Mouse (Mus musculus): ENCODE results near the gene Gm9008. TPM values are rescaled to one million over a fixed set of nuclear protein-coding genes. Genes with fewer than 3 reads are reported as not detected.
"Not testable (repeated sequence)": the region's sequence is repeated elsewhere in the genome, so short reads cannot be mapped to it uniquely, and the experiment has no call there.

Gene Gm9008
- total and polyA plus RNA-seq, 3 experiments: not detected

DNA sequence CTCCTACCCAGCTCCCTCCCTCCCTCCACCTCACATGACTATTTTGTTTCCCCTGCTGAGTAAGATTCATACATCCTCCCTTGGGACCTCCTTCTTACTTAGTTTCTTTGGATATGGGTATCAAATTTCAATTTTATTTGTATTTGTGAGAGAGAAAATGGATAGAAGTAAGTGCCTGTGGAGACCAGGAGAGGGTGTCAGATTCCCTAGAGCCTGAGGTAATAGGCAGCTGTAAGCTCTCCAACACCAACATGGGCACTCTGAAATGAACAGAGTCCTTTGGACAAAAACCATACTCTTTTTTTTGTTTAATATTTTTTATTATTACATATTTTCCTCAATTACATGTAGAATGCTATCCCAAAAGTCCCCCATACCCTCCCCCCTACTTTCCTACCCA lies 12.6 kb upstream of the Gm9008 start:
- no peak overlapping the region for H3K4me2 ChIP-seq (ENCODE audit: insufficient read depth, low read depth, poor library complexity, severe bottlenecking)
- no peaks in the 10 kb centered on the region for H3K27me3 ChIP-seq (replicated peaks)
- H3K36me3 ChIP-seq (replicated peaks in 1 of 2; ENCODE audit: control insufficient read depth in 1 of 2, insufficient read depth in 1 of 2, low read length in 1 of 2): no peaks in the 10 kb centered on the region
- no peak for DNase-seq (ENCODE audit: extremely low read depth)
- no peaks in the 10 kb centered on the region for H3K79me2 ChIP-seq (replicated peaks; ENCODE audit: control insufficient read depth, extremely low read depth, insufficient read depth, poor library complexity, severe bottlenecking)
- H3K4me1 ChIP-seq (ENCODE audit: control insufficient read depth in 1 of 2, insufficient read depth in 2 of 2): no peaks in the 10 kb centered on the region
- no peak overlapping the region for H3K9ac ChIP-seq (ENCODE audit: insufficient read depth, low read depth)
- dilution Hi-C loops (cut with MboI; ENCODE audit: extremely low pct_ligation_motif_present, extremely low pct_unique_long_range_greater_than_20kb, low sequenced_read_pairs): no loop called here
- no peak overlapping the region for H3K27ac ChIP-seq (ENCODE audit: insufficient read depth, low read depth)
- H3K9me3 ChIP-seq (replicated peaks; ENCODE audit: low read length): peaks cover 21% of the 10 kb centered on the region
- TF ChIP-seq MXI1 (IDR thresholded peaks at IDR 0.05; ENCODE audit: low read depth, low read length) (no peak), SIN3A (IDR thresholded peaks at IDR 0.05; ENCODE audit: low read length) (no peak), CHD2 (IDR thresholded peaks at IDR 0.05; ENCODE audit: low read length) (no peak), SMC3 (IDR thresholded peaks at IDR 0.05; ENCODE audit: low read depth, low read length) (no peak), MAX (IDR thresholded peaks at IDR 0.05; ENCODE audit: low read length) (no peak), TCF12 (IDR thresholded peaks at IDR 0.05; ENCODE audit: low read depth, low read length) (no peak), RCOR1 (conservative IDR thresholded peaks at IDR 0.05; ENCODE audit: low read depth, low read length) (no peak), E2F4 (IDR thresholded peaks at IDR 0.05; ENCODE audit: insufficient replicate concordance, low read depth, low read length) (no peak), POLR2AphosphoS2 (IDR thresholded peaks at IDR 0.05; ENCODE audit: low read depth, low read length) (no peak)
- in situ Hi-C loops (cut with MboI; ENCODE audit: low pct_ligation_motif_present, low pct_unique_long_range_greater_than_20kb, low sequenced_read_pairs): no loop called here
- H3K4me3 ChIP-seq (replicated peaks in 1 of 3; ENCODE audit: low read depth in 2 of 3, low read length in 2 of 3, poor library complexity in 1 of 3): no peak overlapping the region

DNA sequence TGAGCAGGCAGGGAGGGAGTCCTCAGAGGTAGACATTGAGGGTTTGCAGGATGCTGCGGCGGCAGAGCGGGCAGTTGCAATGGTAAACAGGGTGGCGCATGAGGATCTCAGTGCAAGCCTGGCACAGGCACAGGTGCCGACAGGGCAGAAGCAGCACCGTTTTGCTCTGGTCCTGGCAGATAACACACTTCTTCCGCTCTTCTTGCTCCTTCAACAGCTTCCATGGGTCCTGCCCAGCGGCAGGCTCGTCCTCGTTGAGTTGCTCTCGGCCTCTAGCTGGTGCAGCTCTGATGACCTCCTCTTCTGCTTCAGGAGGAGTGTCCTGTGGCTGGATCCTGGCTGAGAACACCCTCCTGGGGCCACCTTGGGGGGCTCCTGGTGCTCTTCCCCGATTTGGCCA lies 1.2 kb downstream of the Gm9008 start:
- in situ Hi-C loops (cut with MboI; ENCODE audit: low pct_ligation_motif_present, low pct_unique_long_range_greater_than_20kb, low sequenced_read_pairs); DNase-seq (ENCODE audit: extremely low read depth); H3K27ac ChIP-seq (ENCODE audit: insufficient read depth, low read depth); H3K36me3 ChIP-seq (replicated peaks in 1 of 2; ENCODE audit: control insufficient read depth in 1 of 2, insufficient read depth in 1 of 2, low read length in 1 of 2); H3K9ac ChIP-seq (ENCODE audit: insufficient read depth, low read depth); H3K4me3 ChIP-seq (replicated peaks in 1 of 3; ENCODE audit: low read depth in 2 of 3, low read length in 2 of 3, poor library complexity in 1 of 3); H3K4me2 ChIP-seq (ENCODE audit: insufficient read depth, low read depth, poor library complexity, severe bottlenecking); H3K4me1 ChIP-seq (ENCODE audit: control insufficient read depth in 1 of 2, insufficient read depth in 2 of 2); dilution Hi-C loops (cut with MboI; ENCODE audit: extremely low pct_ligation_motif_present, extremely low pct_unique_long_range_greater_than_20kb, low sequenced_read_pairs); H3K79me2 ChIP-seq (replicated peaks; ENCODE audit: control insufficient read depth, extremely low read depth, insufficient read depth, poor library complexity, severe bottlenecking); H3K27me3 ChIP-seq (replicated peaks): not testable (repeated sequence)
- H3K9me3 ChIP-seq (replicated peaks; ENCODE audit: low read length): peaks cover 24% of the 10 kb centered on the region

DNA sequence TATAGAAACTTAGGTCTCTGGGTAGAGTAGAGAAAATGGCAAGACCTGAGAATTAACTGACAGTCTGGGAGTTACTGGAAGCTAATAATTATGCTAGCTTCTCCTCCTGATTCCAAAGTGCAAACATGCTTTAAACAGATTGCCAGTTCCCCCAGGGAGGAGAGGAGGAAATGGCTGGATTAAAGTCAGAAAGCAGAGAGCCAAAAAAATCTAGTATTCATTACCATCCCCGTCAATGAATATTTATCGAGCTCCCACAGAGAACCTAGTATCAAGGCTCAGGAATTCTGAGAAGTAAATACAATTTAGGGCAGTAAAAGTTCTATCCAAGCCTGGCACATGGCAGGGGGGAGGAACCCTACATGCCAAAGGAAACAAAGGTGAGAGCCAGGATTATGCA lies 29.4 kb downstream of the Gm9008 start:
- H3K36me3 ChIP-seq (replicated peaks in 1 of 2; ENCODE audit: control insufficient read depth in 1 of 2, insufficient read depth in 1 of 2, low read length in 1 of 2): no peaks in the 10 kb centered on the region
- dilution Hi-C loops (cut with MboI; ENCODE audit: extremely low pct_ligation_motif_present, extremely low pct_unique_long_range_greater_than_20kb, low sequenced_read_pairs): no loop called here
- no peak overlapping the region for H3K9ac ChIP-seq (ENCODE audit: insufficient read depth, low read depth)
- H3K79me2 ChIP-seq (replicated peaks; ENCODE audit: control insufficient read depth, extremely low read depth, insufficient read depth, poor library complexity, severe bottlenecking): no peaks in the 10 kb centered on the region
- no peaks in the 10 kb centered on the region for H3K4me1 ChIP-seq (ENCODE audit: control insufficient read depth in 1 of 2, insufficient read depth in 2 of 2)
- in situ Hi-C loops (cut with MboI; ENCODE audit: low pct_ligation_motif_present, low pct_unique_long_range_greater_than_20kb, low sequenced_read_pairs): no loop called here
- peaks cover 29% of the 10 kb centered on the region for H3K9me3 ChIP-seq (replicated peaks; ENCODE audit: low read length)
- TF ChIP-seq MAX (IDR thresholded peaks at IDR 0.05; ENCODE audit: low read length) (no peak), CHD1 (IDR thresholded peaks at IDR 0.05; ENCODE audit: low read depth, low read length) (no peak), SMC3 (IDR thresholded peaks at IDR 0.05; ENCODE audit: low read depth, low read length) (no peak), MXI1 (IDR thresholded peaks at IDR 0.05; ENCODE audit: low read depth, low read length) (no peak), USF1 (IDR thresholded peaks at IDR 0.05; ENCODE audit: low read depth, low read length) (no peak), EP300 (IDR thresholded peaks at IDR 0.05; ENCODE audit: low read length) (no peak), MAZ (IDR thresholded peaks at IDR 0.05; ENCODE audit: low read depth, low read length) (no peak), RAD21 (IDR thresholded peaks at IDR 0.05; ENCODE audit: low read depth, low read length) (no peak), ZC3H11A (IDR thresholded peaks at IDR 0.05; ENCODE audit: low read depth, low read length) (no peak), BHLHE40 (IDR thresholded peaks at IDR 0.05; ENCODE audit: low read depth, low read length) (no peak), KAT2A (IDR thresholded peaks at IDR 0.05; ENCODE audit: insufficient replicate concordance, low read length) (no peak), E2F4 (IDR thresholded peaks at IDR 0.05; ENCODE audit: insufficient replicate concordance, low read depth, low read length) (no peak), RCOR1 (conservative IDR thresholded peaks at IDR 0.05; ENCODE audit: low read depth, low read length) (no peak), UBTF (IDR thresholded peaks at IDR 0.05; ENCODE audit: low read depth, low read length) (no peak), ZNF384 (IDR thresholded peaks at IDR 0.05; ENCODE audit: low read depth, low read length) (no peak)
- DNase-seq (ENCODE audit: extremely low read depth): no peak
- H3K27ac ChIP-seq (ENCODE audit: insufficient read depth, low read depth): no peak overlapping the region
- H3K4me2 ChIP-seq (ENCODE audit: insufficient read depth, low read depth, poor library complexity, severe bottlenecking): no peak overlapping the region
- H3K27me3 ChIP-seq (replicated peaks): no peaks in the 10 kb centered on the region
- H3K4me3 ChIP-seq (replicated peaks in 1 of 3; ENCODE audit: low read depth in 2 of 3, low read length in 2 of 3, poor library complexity in 1 of 3): no peak overlapping the region
